Mouse (Mus musculus) induced T-regulatory cell, adult 2 months (primary cell): ENCODE measurements around the gene Nectin1.
A peak's percentile ranks its signal among the peaks of the same experiment; 100 is the strongest.

Source experiments
- DNase-seq: peaks from one replicate; pipeline ENCODE4 v3.0.0-alpha.2; 2012; ENCODE audit warnings: low read depth

Gene Nectin1

GRCm38 (mm10) chr9:43765419-43766179, 21.8 kb downstream of the Nectin1 start:
- DNase-seq: no peak

DNA sequence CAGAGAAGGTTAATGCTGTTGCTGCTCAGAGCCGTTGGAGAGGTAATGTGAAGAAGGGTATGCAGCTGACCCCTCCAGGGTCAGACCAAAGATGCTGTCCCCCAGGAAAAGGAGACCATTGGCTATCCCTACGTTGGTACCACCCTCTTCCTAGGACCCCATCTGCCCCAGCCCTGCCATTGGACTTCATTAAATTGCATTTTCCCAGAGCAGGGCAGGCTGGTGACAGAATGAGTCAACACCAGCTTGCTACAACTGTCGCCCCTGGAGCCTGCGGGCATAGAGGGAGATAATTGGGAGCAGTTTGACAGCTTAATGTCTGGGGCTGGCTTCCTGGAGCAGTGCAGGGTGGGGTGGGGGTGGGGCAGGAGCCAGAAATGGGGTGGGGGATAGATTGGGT, 25.0 kb downstream of the Nectin1 start:
- no peak for DNase-seq

- DNase-seq: no peak
Measured at GRCm38 (mm10) chr9:43769228-43769627, 25.4 kb downstream of the Nectin1 start.

- DNase-seq: no peak
Measured at GRCm38 (mm10) chr9:43769940-43770339, 26.2 kb downstream of the Nectin1 start.

GRCm38 (mm10) chr9:43771041-43771440, 27.3 kb downstream of the Nectin1 start:
- no peak for DNase-seq

DNA sequence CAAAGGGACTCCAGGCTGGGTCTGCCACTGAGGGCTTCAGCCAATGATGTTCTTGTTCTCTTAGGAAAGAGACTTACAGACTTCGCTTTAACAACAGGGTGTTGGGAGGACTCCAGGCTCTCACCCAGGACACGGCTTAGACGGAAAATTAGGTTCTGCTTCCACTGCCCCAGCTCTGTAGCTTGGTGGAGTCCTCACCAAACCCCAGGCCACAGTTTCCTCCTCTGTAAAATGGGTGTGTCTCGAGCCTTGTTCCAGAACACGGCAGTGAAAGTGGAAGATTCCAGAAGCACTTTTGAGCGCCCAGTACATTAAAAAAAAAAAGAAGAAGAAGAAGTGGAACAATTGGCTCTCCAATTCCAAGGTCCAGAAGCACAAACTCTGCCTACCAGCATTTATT, 28.7 kb downstream of the Nectin1 start:
- DNase-seq: peak; percentile 13

DNA sequence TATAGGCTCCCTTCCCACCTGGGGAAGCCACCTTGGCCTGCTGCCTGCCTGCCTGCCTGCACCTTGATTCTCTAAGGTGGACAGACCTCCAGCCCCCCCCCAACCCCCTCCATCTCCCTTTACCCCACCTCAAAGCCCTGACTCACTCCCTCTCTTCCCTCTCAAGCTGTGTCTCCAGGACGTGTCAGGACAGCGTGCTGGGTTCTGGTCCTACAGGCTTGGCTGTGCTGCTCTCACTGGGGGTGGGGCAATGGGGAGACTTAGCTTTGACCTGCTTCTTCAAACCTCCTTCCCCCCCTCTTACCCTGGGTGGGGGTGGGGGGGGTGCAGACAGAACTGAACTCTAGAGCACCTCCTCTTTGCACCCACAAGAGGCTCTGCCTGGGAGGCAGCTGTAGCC, 29.7 kb downstream of the Nectin1 start:
- DNase-seq: no peak

DNA sequence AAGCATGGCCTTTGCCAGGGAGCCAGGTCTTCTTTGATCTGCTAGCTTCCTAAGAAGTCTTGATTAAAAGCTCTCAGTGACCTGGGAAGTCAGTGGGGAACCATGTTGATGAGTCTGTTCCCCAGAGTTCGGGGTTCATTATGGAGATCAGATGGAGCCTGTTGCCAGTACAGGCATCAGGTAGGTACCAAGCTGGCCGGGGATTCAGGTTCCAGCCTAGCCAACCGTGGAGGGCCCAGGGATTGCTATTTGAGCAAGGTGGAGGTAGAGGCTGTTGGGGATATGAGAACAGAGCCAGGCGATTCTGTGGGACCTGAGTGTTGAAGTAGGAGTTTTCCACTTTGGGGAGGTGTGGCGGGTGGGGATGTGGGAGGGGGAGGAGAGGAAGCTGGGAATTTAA, 30.6 kb downstream of the Nectin1 start:
- DNase-seq: no peak

- no peak for DNase-seq
Measured at GRCm38 (mm10) chr9:43776231-43776630, 32.4 kb downstream of the Nectin1 start.

DNA sequence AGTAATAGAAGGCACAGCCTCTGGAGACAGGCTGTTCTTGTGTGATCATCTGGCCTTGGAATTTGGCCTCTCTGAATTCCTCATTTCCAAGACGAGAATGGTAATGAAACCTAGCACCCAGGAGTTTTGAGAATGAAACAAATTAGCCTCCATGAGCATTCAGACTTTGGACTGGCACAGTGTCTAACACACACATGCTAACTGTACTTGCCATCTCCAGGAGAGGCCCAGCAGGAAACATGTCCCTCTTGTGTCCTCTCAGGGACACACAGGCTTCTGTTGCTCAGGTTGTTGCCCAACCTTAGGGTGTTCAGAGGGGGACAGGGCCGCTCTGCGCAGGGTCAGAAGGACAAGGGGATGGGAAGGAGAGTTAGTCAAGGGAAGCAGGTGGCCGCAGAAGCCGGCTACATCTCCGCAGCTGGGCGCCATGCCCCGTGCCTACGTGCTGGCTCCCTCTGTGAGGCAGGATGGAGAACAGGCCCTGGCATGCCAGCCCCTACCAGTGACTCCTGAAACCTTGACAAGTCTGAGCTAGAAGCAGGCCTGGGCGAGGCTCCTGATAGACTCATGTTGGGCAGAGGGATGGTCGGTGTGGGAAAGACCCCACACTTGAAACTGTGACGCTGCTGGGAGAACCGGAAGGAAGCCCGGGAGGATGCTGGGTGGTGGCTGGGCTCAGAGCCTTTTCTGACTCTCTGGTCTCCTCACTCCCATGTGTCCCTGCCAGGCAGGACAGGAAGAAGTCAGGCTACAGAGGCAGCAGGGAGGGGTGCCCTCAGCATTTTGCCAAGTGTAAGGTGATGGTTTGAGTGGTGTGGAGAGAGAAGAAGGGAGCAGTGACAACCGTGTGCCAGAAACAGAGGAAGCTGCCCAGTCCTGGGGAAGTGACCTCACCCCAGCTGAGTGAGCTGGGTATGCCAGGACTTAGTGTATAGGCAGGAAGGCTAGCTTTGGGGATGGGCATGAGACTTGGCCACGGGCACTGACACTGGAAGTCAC, 33.9 kb downstream of the Nectin1 start:
- no peak for DNase-seq

DNA sequence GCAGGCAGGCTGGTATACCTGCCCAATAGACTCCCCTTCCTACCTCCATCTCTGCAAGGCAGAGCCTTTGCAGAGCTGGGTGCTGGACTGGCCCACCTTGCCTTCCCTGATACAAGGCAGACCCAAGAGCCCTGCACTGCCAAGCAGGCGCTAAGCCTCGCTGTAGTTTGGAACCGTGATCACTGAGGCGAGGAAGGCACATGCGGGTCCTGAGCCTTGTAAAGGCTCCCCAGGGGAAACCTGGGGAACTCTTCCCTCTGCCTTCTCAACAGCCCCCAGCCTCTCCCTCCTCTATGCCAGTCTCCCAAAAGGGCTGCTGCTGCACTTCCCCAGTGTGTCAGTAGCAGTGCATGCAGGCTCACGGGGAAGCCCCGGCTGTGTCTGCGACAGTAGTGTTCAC, 37.1 kb downstream of the Nectin1 start:
- no peak for DNase-seq

DNA sequence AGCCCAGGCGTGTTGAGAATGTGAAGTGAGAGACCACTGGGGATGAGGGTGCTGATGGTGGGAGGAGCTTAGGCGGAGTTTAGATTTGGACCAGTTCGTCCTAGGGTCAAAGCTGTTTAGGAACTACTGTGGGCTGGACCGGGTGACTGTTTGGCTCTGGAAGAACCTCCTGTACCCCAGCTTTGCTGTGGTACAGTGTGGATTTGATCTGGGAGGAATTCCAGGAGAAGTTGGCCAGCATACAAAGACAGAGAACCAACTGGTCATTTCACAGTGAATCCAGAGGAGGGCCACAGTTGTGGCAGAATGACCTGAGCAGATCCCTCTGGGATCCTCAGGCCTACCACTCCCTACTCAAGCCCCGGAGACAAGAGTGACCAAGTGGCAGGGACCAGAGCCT, 38.6 kb downstream of the Nectin1 start:
- no peak for DNase-seq

GRCm38 (mm10) chr9:43783959-43784358, 40.2 kb downstream of the Nectin1 start:
- peak; percentile 74 for DNase-seq

GRCm38 (mm10) chr9:43784841-43785240, 41.1 kb downstream of the Nectin1 start:
- peak; percentile 72 for DNase-seq

GRCm38 (mm10) chr9:43787591-43787990, 43.8 kb downstream of the Nectin1 start:
- no peak for DNase-seq

GRCm38 (mm10) chr9:43792681-43793080, 48.9 kb downstream of the Nectin1 start:
- no peak for DNase-seq

GRCm38 (mm10) chr9:43793411-43793810, 49.6 kb downstream of the Nectin1 start:
- no peak for DNase-seq

DNA sequence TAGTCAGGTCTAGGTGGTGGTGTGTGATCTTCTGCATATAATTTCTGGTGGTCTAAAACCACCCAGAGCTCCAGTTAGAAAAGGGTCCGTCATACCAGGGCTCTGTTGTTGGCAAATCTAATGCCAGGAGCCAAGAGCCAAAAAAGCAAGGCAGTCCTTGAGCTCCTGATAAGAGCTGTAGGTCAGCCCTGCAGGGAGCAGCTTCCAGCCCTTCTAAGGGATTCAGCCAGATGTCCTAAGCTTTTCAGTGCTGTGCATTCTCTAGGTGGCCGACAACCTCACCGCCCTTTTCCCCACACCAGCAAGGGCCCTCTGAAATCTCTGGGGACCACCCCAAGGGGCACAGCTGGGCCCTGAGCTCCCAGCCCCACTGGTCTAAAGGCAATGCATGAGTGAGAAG, 52.2 kb downstream of the Nectin1 start:
- DNase-seq: no peak

- DNase-seq: no peak
Measured at GRCm38 (mm10) chr9:43796841-43797740, 53.3 kb downstream of the Nectin1 start.

- no peak for DNase-seq
Measured at GRCm38 (mm10) chr9:43797746-43798145, 54.0 kb downstream of the Nectin1 start.

DNA sequence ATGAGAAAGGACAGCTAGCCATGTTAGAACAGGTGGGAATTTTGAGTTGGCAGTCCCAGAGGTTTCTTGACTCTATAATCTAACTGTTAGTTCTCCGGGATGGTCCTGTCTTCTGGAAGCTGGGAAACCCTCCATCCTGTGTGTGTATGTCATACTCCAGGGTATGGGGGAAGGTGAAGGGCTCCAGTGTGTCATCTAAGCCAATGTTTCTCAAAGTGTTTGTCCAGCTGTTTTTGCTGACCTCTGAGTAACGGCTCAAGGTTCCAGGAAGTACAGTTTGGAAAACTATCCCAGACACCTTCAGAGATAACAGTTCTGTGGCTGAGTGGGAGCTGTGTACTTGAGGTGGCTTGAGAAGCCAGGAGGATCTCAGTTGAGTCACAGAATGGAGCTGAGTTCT, 56.7 kb downstream of the Nectin1 start:
- DNase-seq: no peak

GRCm38 (mm10) chr9:43801911-43802310, 58.1 kb downstream of the Nectin1 start:
- DNase-seq: peak; percentile 56
